Mouse (Mus musculus) heart, adult 8-10 months (tissue): ENCODE results near the gene Parm1. TPM values are rescaled to one million over a fixed set of nuclear protein-coding genes. Genes with fewer than 3 reads are reported as not detected.

Experiments
- DNase-seq: peaks from one replicate; pipeline ENCODE4 v3.0.0; 2022; ENCODE audit warnings: low spot score
- total RNA-seq, 4 experiments: library from RNA; stranded (reverse); gene quantifications; 2 replicates each; pipeline ENCODE4 v1.2.4; 2022

Parm1 gene
- total RNA-seq, 4 experiments from 2014 or later, result 49.1 to 68.8 (median 60.6) TPM

DNA sequence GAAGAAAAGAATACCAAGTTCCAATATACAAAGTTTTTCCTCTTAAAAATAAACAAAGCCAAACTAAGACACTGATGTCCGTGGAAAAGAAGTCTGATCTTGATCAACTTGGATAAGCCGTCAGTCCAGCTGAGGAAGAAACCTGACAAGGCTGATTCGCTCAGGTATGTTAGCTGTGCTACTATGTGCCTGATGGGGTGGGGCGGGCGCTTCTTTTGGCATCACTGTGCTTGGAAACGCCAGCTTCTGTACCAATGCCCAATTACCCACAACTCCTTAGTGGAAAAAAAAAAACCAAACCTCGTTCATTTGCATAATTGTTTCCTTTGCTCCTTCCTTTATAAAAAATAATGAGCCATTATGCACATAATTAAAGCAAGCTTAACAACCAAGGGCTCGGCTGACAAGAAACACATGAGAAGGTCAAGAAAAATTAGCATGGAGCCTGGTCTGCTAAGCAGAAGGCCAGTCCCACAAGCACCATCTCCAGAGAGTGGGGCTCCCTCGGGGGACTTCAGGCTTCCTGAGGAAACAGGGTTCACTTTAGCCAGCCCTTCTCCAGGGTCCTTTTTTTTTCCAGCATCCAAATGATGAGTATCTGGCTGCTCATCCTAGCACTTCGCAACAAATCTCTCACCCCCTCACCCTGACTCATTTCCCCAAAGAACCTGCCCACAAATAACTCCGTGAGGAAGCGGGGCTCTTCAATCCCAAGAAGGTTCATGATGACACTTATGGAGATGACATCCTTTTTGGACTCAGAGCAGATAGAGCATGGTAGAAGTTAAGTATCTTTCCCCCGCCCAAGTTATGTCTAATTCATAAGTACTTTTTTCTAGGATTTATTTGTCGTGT is 135.9 kb downstream of the Parm1 start:
- no peak for DNase-seq

DNA sequence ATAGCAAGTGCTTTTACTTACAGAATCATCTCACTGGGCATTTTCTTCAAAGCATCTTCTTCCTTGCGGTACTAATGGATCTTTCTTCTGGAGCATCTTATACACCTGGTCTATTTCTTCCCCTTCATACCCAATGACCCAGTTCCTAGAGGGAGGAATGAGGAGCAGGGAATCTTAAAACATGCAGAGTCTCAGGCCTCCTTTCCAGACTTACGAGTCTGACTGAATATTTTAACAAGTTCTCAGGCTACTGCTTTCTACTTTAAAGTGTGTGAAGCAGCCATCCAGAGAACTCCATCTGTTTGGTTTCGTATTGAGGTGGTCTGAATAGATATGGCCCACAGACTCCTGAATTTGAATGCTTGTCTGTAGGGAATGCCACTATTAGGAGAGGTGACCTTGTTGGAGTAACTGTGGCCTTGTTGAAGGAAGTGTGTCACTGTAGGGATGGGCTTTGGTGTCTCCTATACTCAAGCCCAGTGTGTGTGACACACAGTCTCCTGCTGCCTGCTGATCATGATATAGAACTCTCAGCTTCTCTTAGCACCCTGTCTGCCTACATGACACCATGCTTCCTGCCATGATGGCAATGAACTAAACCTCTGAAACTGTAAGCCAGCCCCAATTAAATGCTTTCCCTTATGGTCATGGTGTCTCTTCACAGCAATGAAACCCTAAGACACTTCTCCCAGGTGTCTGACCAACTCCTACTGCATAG is 137.1 kb downstream of the Parm1 start:
- DNase-seq, result no peak

DNA sequence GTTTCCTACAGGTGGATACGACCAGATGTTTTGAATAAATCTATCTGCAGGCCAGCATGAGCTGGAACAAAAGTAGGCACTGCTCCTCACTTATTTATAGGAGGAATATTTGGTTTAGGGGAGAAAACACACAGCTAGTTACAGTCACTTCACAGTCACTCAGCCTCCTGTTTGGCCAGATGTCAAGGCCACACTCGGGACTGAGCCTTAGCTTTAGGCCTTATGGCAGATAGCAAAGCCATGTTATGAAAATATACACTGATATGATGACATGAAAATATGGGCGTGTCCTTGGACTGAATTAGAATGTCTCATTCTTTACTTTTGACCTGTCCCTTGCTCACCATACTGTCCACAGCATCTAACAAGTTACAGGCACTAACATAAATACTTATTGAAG is 137.8 kb downstream of the Parm1 start:
- no peak for DNase-seq

DNA sequence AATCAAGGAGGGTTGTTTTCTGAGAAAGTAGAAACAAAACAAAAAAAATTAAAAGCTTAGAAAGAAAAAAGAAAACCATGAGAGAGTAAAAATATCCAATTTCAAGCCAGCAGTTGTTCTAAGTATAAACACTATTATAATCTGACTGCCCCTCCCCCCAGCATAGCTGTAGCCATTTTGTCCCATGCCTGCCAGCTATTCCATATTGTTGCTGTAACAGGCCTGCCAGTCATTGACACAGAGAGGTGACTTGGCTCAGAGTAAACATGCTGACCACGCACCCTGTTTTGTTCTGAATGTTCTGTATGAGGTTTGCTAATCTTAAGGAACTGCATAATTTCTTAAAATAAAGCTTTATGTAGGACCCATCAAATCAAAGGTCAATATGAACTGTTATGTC is 145.3 kb downstream of the Parm1 start:
- DNase-seq, result no peak

DNA sequence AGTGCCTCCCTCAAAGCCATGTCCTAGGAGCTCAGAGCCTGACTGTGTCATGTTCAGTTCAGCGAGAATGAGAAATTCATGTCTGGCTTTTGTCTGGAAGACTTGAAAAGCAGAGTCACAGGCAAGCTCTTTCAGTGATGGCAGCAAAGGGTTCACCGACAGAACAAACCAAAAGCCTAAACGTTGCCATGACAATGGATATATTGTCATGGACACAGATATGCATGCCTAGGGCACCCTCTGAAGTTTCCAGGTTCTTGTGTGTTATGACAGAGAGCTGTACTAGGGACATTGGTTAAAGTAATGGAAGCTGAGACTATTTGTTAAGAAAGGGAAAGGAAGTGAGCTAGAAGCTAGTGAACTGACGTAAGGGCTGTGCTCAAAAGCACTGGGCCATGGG is 149.7 kb downstream of the Parm1 start:
- DNase-seq, result no peak

DNA sequence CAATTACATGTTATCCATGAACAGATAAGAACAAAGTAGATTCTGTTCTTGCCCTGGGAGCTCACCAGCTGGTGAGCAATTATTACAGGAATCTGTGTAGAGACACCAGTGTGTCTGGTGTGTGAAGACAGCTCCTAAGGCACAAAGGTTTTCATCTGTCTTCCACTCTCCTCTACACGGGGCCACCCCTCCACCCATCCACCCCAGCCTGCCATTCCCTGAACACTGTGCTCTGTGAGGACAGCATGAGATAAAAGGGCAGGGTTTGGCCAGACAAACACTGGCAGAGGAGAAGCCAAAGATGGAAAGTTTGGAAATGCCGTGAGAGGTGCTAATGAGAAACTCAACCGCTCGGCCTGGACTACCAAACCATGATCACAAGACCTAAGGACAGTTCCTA is 151.8 kb downstream of the Parm1 start:
- peak; percentile 9 for DNase-seq

Other genes with a start within 250 kb of the Parm1 start
- 1 to 10 TPM; 1.4 to 2.3 (median 1.5) TPM for gene Btc, start 114.6 kb upstream of the Parm1 start, total RNA-seq